Mouse (Mus musculus) liver, embryonic 15.5 days (tissue): Measurements from ENCODE around the gene Cfap43. TPM values are rescaled to one million over a fixed set of nuclear protein-coding genes. Genes with fewer than 3 reads are reported as not detected.

ENCODE experiments used
- ATAC-seq: fragments of 200-750 bp; cut with Nextera tagmentation; 2 replicates; pipeline ENCODE4 v1.8.0; 2017; ENCODE audit warnings: moderate number of reproducible peaks, mild to moderate bottlenecking, moderate library complexity; ENCODE audit not compliant: insufficient read depth
- H3K27ac ChIP-seq: fragments of 300-500 bp; sonication (generic); replicated peaks from 2 replicates; pipeline ENCODE4 v1.5.1; 2015; ENCODE audit warnings: mild to moderate bottlenecking, inconsistent platforms
- H3K27me3 ChIP-seq: fragments of 300-500 bp; sonication (generic); 2 replicates; pipeline ENCODE4 v1.6.1; 2015; ENCODE audit warnings: mild to moderate bottlenecking, inconsistent platforms
- H3K36me3 ChIP-seq: fragments of 300-500 bp; sonication (generic); replicated peaks from 2 replicates; pipeline ENCODE4 v1.6.1; 2015; ENCODE audit warnings: moderate library complexity, mild to moderate bottlenecking, inconsistent platforms
- H3K4me1 ChIP-seq: fragments of 300-500 bp; sonication (generic); replicated peaks from 2 replicates; pipeline ENCODE4 v1.6.1; 2015; ENCODE audit warnings: inconsistent platforms
- H3K4me2 ChIP-seq: fragments of 300-500 bp; sonication (generic); 2 replicates; pipeline ENCODE4 v1.6.1; 2015; ENCODE audit warnings: moderate library complexity, mild to moderate bottlenecking, inconsistent platforms
- H3K4me3 ChIP-seq: fragments of 300-500 bp; sonication (generic); replicated peaks from 2 replicates; pipeline ENCODE4 v1.5.1; 2015; ENCODE audit warnings: mild to moderate bottlenecking, inconsistent platforms
- H3K9ac ChIP-seq: fragments of 300-500 bp; sonication (generic); 2 replicates; pipeline ENCODE4 v1.6.1; 2015; ENCODE audit warnings: moderate library complexity, mild to moderate bottlenecking, inconsistent platforms
- H3K9me3 ChIP-seq: fragments of 300-500 bp; sonication (generic); replicated peaks from 2 replicates; pipeline ENCODE4 v1.6.1; 2016; ENCODE audit warnings: inconsistent platforms
- WGBS: fragments of 180-500 bp; shearing (Covaris S2); methylation state at CpG from one replicate; pipeline ENCODE4 v1.1.7; 2015; ENCODE audit warnings: mixed read lengths; ENCODE audit not compliant: insufficient replicate concordance; 5-methylcytosine and 5-hydroxymethylcytosine counted together
- polyA plus RNA-seq: library from polyadenylated mRNA; unstranded; fragments of >200 nt; fragmentation: Nextera tagmentation; extraction: Ambion mirVana; gene quantifications from 2 replicates; pipeline ENCODE4 v1.2.1, GENCODE M21; 2015

Cfap43 gene
- polyA plus RNA-seq, 1 experiment from 2014 or later = 0.02 TPM

GRCm38 (mm10) chr19:47822143-47822796 lies 96.8 kb downstream of the Cfap43 start:
- Histone ChIP-seq H3K36me3 (no peaks in the 10 kb centered on the region), H3K9ac (no peak overlapping the region), H3K4me3 (no peak overlapping the region), H3K27ac (no peak overlapping the region), H3K27me3 (peaks cover 9% of the 10 kb centered on the region), H3K9me3 (no peaks in the 10 kb centered on the region), H3K4me2 (no peak overlapping the region), H3K4me1 (no peaks in the 10 kb centered on the region)
- WGBS = 20% methylated on average over 8 of the region's 8 CpGs
- no peak for ATAC-seq

DNA sequence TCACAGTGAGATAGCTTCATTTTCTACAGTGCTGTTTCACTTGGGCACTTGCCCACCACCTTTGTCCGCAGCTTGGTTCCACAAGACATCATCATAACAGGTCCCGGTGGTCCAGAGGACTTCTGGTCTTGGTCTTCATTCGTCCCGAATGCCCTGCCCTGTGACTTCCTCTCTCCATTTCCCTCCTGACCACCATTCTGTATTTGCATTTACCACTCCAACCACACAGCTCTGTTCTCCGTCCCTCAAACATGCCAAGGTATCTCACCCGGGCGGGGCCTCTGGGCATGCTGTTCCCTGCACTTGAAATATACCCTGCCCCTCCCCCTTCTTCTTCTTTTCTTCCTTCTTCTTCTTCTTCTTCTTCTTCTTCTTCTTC lies 97.6 kb downstream of the Cfap43 start:
- no peak overlapping the region for H3K4me2 ChIP-seq
- H3K9me3 ChIP-seq = no peaks in the 10 kb centered on the region
- peaks cover 9% of the 10 kb centered on the region for H3K27me3 ChIP-seq
- ATAC-seq = no peak
- H3K4me1 ChIP-seq = no peaks in the 10 kb centered on the region
- no peak overlapping the region for H3K4me3 ChIP-seq
- WGBS = 19% methylated on average over 7 of the region's 7 CpGs
- no peak overlapping the region for H3K9ac ChIP-seq
- no peak overlapping the region for H3K27ac ChIP-seq
- H3K36me3 ChIP-seq = no peaks in the 10 kb centered on the region

- Histone ChIP-seq H3K27me3 (peaks cover 9% of the 10 kb centered on the region), H3K4me3 (no peak overlapping the region), H3K36me3 (no peaks in the 10 kb centered on the region), H3K9me3 (no peaks in the 10 kb centered on the region), H3K4me1 (no peaks in the 10 kb centered on the region), H3K4me2 (no peak overlapping the region), H3K9ac (no peak overlapping the region), H3K27ac (no peak overlapping the region)
- 17% methylated on average over 9 of the region's 9 CpGs for WGBS
- no peak for ATAC-seq
Measured at GRCm38 (mm10) chr19:47820832-47821493, 98.1 kb downstream of the Cfap43 start.

DNA sequence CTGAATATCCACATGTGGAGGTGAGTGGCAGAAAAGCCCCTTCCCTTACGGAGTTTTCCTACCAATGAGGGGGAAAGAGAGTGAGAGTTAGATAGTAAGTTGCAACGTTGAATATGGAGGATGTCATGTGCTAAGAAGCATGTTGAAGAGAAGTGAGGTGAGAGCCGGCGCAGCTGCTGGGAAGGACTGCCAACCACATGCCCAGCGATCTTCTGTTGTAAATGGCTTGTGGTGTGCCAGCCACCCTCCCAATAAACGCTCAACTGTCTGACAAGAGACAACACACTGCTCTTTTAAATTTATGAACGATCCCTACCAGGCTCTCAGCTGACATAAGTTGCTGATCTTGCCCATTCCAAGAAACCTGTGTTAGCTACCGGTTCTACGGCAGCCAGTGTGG lies 101.4 kb downstream of the Cfap43 start:
- no peak overlapping the region for H3K27ac ChIP-seq
- H3K36me3 ChIP-seq = no peaks in the 10 kb centered on the region
- no peak overlapping the region for H3K4me2 ChIP-seq
- no peak overlapping the region for H3K9ac ChIP-seq
- WGBS = 71% methylated on average over 9 of the region's 9 CpGs
- no peak for ATAC-seq
- H3K27me3 ChIP-seq = peaks cover 5% of the 10 kb centered on the region
- H3K4me1 ChIP-seq = no peaks in the 10 kb centered on the region
- H3K4me3 ChIP-seq = no peak overlapping the region
- no peaks in the 10 kb centered on the region for H3K9me3 ChIP-seq

DNA sequence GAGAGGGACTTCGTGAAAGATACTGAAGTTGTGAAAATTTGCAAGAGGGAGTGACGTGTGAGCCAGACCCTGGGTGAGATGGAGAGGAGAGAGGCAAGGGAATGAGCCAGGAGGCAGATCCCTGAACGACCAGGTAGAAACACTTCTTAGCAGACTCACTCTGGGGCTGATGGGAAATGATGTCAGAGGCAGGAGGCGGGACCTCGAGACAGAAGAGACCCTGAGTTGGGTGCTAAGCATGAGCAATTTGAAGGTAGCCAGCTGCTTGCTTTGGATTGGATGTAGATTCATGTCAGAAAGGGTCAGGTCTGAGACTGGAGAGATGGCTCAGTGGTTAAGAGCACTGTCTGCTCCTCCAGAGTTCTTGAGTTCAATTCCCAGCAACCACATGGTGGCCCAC lies 104.4 kb downstream of the Cfap43 start:
- ATAC-seq = no peak
- no peaks in the 10 kb centered on the region for H3K9me3 ChIP-seq
- H3K4me3 ChIP-seq = no peak overlapping the region
- H3K4me1 ChIP-seq = no peaks in the 10 kb centered on the region
- H3K27me3 ChIP-seq = no peaks in the 10 kb centered on the region
- H3K4me2 ChIP-seq = no peak overlapping the region
- no peaks in the 10 kb centered on the region for H3K36me3 ChIP-seq
- WGBS = 47% methylated on average over 5 of the region's 5 CpGs
- H3K9ac ChIP-seq = no peak overlapping the region
- no peak overlapping the region for H3K27ac ChIP-seq

DNA sequence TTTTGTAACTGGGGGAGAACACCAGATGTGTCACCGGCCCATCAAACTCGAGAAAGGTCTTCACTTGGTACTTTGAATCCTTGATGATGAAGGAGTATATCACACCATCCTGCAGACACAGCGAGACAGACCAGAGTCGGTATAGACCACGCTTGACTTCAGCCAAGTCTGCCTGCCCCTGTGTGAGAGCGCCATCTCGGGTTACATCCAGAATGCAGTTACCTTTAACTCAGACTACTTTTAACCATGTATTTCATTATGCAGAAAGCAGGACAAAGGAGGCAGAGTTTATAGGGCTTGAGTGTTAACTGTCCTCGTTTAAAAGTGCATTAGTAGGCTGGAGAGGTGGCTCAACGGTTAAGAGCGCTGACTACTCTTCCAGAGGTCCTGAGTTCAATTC lies 107.0 kb downstream of the Cfap43 start:
- no peak overlapping the region for H3K27ac ChIP-seq
- no peaks in the 10 kb centered on the region for H3K36me3 ChIP-seq
- 69% methylated on average over 10 of the region's 10 CpGs for WGBS
- no peaks in the 10 kb centered on the region for H3K4me1 ChIP-seq
- no peaks in the 10 kb centered on the region for H3K9me3 ChIP-seq
- no peak overlapping the region for H3K4me3 ChIP-seq
- no peak for ATAC-seq
- no peak overlapping the region for H3K9ac ChIP-seq
- no peak overlapping the region for H3K4me2 ChIP-seq
- H3K27me3 ChIP-seq = no peaks in the 10 kb centered on the region

GRCm38 (mm10) chr19:47798583-47798982 lies 120.5 kb downstream of the Cfap43 start:
- Histone ChIP-seq H3K4me2 (no peak overlapping the region), H3K4me1 (no peaks in the 10 kb centered on the region), H3K27me3 (no peaks in the 10 kb centered on the region), H3K27ac (no peak overlapping the region), H3K4me3 (no peak overlapping the region), H3K36me3 (no peaks in the 10 kb centered on the region), H3K9me3 (no peaks in the 10 kb centered on the region), H3K9ac (no peak overlapping the region)
- no peak for ATAC-seq
- WGBS = 60% methylated on average over 10 of the region's 10 CpGs

DNA sequence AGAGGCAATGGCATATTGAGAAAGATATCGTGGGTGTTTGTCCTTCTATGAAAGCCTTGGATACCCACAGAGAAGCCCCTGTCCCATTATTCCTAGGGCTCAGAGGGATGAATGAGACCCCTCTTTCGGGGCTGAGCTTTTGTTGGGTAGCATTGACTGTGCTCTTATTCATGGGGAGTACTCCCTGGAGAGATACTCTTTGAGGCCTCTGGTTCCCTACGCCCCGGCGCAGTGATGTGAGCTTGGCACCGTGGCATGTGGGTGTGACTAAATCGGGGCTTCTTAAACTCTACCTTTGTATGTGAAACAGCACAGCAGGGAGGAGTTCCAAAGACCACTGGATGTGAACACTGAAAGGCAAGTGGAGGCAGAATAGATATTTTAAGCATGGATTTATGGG lies 122.4 kb downstream of the Cfap43 start:
- no peak for ATAC-seq
- WGBS = 62% methylated on average over 7 of the region's 7 CpGs

DNA sequence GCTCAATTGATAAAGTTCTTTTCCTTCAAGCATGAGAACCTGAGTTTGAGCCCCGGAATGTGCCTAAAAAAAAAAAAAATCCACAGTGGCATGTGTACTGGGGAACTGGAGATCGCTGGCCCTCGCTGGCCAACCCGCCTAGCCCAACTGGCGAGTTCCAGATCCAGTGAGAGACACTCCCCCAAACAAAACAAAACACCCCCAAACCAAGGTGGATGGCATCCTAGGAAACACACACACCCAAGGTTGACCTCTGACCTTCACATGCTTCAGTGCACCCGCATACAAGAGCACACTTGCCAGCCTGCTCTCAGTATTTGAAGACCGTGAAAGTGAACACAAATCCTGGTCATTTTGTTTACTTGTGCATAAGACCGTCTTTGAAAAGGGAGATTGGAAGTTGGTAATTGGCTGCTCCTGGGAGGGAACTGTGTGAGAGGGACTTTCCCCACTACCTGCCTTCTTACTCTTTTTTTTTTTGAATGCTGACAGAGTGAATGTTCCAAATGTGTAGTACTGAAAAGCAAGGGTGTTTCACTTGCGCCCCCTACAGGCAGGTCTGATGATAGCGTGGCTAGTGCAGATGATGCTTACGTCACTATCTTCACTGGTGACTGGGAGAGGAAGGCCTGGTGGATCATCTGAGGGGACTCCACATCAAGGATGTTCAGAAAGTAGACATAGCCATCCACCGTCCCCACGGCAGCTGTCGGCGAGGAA lies 123.9 kb downstream of the Cfap43 start:
- Histone ChIP-seq H3K4me2 (no peak overlapping the region), H3K9me3 (no peaks in the 10 kb centered on the region), H3K4me1 (no peaks in the 10 kb centered on the region), H3K27ac (no peak overlapping the region), H3K36me3 (no peaks in the 10 kb centered on the region), H3K4me3 (no peak overlapping the region), H3K9ac (no peak overlapping the region), H3K27me3 (no peaks in the 10 kb centered on the region)
- 53% methylated on average over 15 of the region's 15 CpGs for WGBS
- ATAC-seq = no peak

More for the DNA sequence above, 122.4 kb downstream of the Cfap43 start:
- Histone ChIP-seq H3K9me3 (no peaks in the 10 kb centered on the region), H3K4me1 (no peaks in the 10 kb centered on the region), H3K9ac (no peak overlapping the region), H3K36me3 (no peaks in the 10 kb centered on the region), H3K27ac (no peak overlapping the region), H3K4me3 (no peak overlapping the region), H3K4me2 (no peak overlapping the region), H3K27me3 (no peaks in the 10 kb centered on the region)

DNA sequence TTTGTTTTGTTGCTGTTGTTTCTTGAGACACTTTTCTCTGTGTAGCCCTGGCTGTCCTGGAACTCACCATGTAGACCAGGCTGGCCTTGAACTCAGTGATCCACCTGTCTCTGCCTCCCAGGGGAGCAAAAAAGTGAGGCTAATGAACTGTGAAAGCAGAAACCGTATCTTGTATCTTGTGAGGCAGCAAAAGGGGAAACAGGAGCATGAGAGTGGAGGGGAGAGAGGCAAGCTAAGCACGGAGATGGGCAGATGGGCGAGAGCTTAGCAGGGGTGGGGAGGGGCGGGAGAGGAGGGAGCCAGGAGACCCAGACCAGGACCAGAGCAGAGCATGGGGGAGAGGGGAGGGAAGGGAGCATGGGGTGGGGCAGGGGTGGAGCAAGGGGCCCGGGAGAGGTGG lies 124.8 kb downstream of the Cfap43 start:
- Histone ChIP-seq H3K9ac (no peak overlapping the region), H3K36me3 (no peaks in the 10 kb centered on the region), H3K27me3 (no peaks in the 10 kb centered on the region), H3K4me3 (no peak overlapping the region), H3K27ac (no peak overlapping the region), H3K9me3 (no peaks in the 10 kb centered on the region), H3K4me2 (no peak overlapping the region), H3K4me1 (no peaks in the 10 kb centered on the region)
- 33% methylated on average over 5 of the region's 5 CpGs for WGBS
- ATAC-seq = no peak

DNA sequence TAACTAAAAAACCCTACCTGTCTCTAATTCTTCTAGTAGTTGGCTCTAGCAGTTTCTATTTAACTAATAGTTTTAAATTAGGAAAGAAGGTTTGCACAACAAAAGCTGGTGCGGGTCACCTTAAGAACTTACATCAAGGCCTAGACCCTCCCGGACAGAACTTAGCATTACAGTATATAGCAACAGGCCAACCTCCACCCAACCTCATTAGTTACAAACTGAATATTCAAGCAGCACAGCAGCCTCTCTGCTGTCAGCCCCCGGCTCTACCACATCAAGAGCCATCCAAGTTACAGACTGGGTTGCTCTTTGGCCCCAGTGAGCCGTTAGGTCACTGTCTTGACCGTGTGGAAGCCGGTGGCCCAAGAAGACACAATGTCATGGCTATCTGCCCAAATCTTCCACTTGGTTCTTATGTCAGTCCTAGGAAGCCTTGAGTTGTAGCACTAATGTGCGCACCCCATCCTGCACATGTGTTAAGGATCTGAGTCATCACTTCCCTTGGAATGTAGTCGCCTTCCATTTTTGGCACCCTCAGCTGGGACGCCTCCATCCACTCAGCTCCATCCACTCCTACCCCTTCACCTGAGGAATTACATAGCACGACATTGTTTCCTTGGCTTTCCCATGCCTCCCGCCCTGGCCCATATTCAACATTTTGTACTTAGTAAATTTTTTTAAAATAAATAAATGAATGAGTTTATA lies 128.6 kb downstream of the Cfap43 start:
- H3K9ac ChIP-seq = no peak overlapping the region
- H3K4me1 ChIP-seq = no peaks in the 10 kb centered on the region
- H3K4me2 ChIP-seq = no peak overlapping the region
- WGBS = 78% methylated on average over 11 of the region's 11 CpGs
- no peaks in the 10 kb centered on the region for H3K36me3 ChIP-seq
- no peaks in the 10 kb centered on the region for H3K9me3 ChIP-seq
- no peak for ATAC-seq
- no peak overlapping the region for H3K27ac ChIP-seq
- H3K27me3 ChIP-seq = no peaks in the 10 kb centered on the region
- no peak overlapping the region for H3K4me3 ChIP-seq
